Mouse (Mus musculus) ES-E14 (cell line): ENCODE results near the gene Ppard.

Source experiments
- CHD2 ChIP-seq: IDR thresholded peaks from 2 replicates; pipeline ENCODE4 v1.6.1; 2014; ENCODE audit warnings: mild to moderate bottlenecking, low read depth, low read length, inconsistent platforms
- HCFC1 ChIP-seq: IDR thresholded peaks from 2 replicates; pipeline ENCODE4 v1.6.1; 2012; ENCODE audit warnings: low read length, inconsistent platforms, borderline replicate concordance; ENCODE audit not compliant: insufficient read depth
- MAFK ChIP-seq: IDR thresholded peaks from 2 replicates; pipeline ENCODE4 v1.6.1; 2014; ENCODE audit warnings: mild to moderate bottlenecking, low read depth, low read length, inconsistent platforms; ENCODE audit not compliant: insufficient read depth
- ZC3H11A ChIP-seq: IDR thresholded peaks from 2 replicates; pipeline ENCODE4 v1.6.1; 2012; ENCODE audit warnings: low read depth, mild to moderate bottlenecking, inconsistent platforms, low read length, borderline replicate concordance
- ZNF384 ChIP-seq: IDR thresholded peaks from 2 replicates; pipeline ENCODE4 v1.6.1; 2012; ENCODE audit warnings: low read depth, low read length, inconsistent platforms

GRCm38 (mm10) chr17:28330232-28330546 lies 97.7 kb downstream of the Ppard start:
- TF ChIP-seq ZNF384, result 0 out of 2 replicates have a peak, but pooled peaks have one; percentile 16
- no peak for TF ChIP-seq CHD2
- TF ChIP-seq ZC3H11A, result no peak
- TF ChIP-seq MAFK, result no peak
- no peak for TF ChIP-seq HCFC1
